9 mouse cellular contexts compared by ENCODE assay signal in the genomic region with DNA sequence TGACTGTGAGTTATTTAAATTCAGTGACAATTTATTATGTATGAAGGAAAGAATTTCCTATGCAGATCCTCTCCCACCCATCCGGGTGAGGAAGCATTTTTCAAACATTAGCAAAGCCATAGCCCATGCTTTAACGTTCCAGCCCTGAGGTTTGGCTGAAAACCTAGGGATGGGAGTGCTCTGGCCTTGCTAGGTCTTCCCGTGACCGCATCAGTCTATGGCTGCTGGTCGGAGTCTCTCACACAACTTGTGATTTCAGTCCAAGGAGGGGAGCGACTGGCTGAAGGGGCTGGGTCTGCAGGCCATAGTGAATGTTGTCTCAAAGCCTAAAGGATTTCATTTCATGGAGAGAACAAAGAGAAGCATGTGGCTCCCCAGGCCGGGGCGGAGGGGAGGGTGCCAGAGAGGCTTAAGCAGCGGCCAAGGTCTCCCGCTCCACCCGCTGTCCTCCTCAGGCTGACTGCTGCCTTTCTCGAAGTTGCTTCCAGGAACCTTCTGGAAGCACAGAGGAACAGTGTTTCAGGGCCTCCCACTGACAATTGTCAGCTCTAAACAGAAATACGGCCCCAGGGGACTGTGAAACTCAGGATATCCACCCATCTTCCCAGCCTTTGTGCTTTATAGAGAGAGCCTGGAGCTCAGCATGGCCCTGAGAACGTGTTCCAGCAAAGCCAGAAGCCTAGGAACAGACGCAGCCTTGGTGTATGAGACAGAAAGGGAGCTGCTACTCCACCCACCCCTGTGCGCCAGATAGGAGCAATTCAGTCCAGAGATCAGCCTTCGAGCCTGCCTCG. TPM values are rescaled to one million over a fixed set of nuclear protein-coding genes. Genes with fewer than 3 reads are reported as not detected.
DNase-seq lines count a peak whose midpoint lies in the region; ATAC-seq and TF ChIP-seq lines count a peak whose summit lies in the region.
"Had no signal": no experiment of that assay in that cellular context is flagged by ENCODE, and none has a peak within 500 bp of the region (broad histone marks: within the 10 kb centered on the region; RNA-seq: fewer than 3 reads in every experiment).

No protein-coding gene starts in this region.

- intact Hi-C loops in left cerebral cortex, postnatal 4 days (cut with DNase I) = no loop called here
- intact Hi-C loops in left cerebral cortex, postnatal 14 days (cut with DNase I) = no loop called here

- no peak for TF ChIP-seq POLR2A in cortical plate, adult 2 months (IDR thresholded peaks at IDR 0.05; ENCODE audit: extremely low read depth, insufficient read depth, low read length)

- H3K9me3 ChIP-seq in kidney, embryonic 16.5 days (ENCODE audit: low read length) = no peaks in the 10 kb centered on the region
- no peaks in the 10 kb centered on the region for H3K9me3 ChIP-seq in midbrain, embryonic 11.5 days (ENCODE audit: control insufficient read depth, low read length)

- no peak overlapping the region for H3K4me2 ChIP-seq in kidney, embryonic 16.5 days (replicated peaks; ENCODE audit: low read depth, low read length)
- no peak overlapping the region for H3K4me2 ChIP-seq in midbrain, embryonic 11.5 days

- H3K4me3 ChIP-seq in cortical plate, adult 2 months (ENCODE audit: insufficient read depth, low read length) = no peak overlapping the region
- H3K4me3 ChIP-seq in kidney, embryonic 16.5 days (ENCODE audit: low read length) = no peak overlapping the region
- no peak overlapping the region for H3K4me3 ChIP-seq in midbrain, embryonic 11.5 days (ENCODE audit: low read depth, low read length)

- no peak for TF ChIP-seq CTCF in cortical plate, adult 2 months (IDR thresholded peaks at IDR 0.05; ENCODE audit: extremely low read depth, insufficient read depth, low read length)

- DNase-seq in left cerebral cortex, postnatal 4 days = peak; percentile 66
- DNase-seq in left cerebral cortex, postnatal 14 days (ENCODE audit: low spot score in 2 of 2) = no peak
- peak; percentile 73 for DNase-seq in heart, adult 8-10 months (ENCODE audit: low spot score)
- DNase-seq in midbrain, embryonic 11.5 days (ENCODE audit: low spot score, missing footprints) = peak; percentile 90
- no peak for DNase-seq in thymus, postnatal 4 days
- no peak for DNase-seq in frontal cortex, postnatal 14 days (ENCODE audit: low spot score in 2 of 2)

- WGBS in kidney, embryonic 16.5 days = 58% methylated on average over 18 of the region's 18 CpGs
- WGBS in midbrain, embryonic 11.5 days = 42% methylated on average over 18 of the region's 18 CpGs

- peaks cover 2% of the 10 kb centered on the region; the same call in 1 of the 2 replicates for H3K4me1 ChIP-seq in cortical plate, adult 2 months (ENCODE audit: control insufficient read depth, insufficient read depth, low read length)
- peaks cover 19% of the 10 kb centered on the region for H3K4me1 ChIP-seq in kidney, embryonic 16.5 days (ENCODE audit: insufficient read depth, low read length)
- peaks cover 14% of the 10 kb centered on the region for H3K4me1 ChIP-seq in midbrain, embryonic 11.5 days (ENCODE audit: control insufficient read depth, insufficient read depth, low read length)

- no peaks in the 10 kb centered on the region for H3K27me3 ChIP-seq in kidney, embryonic 16.5 days (ENCODE audit: insufficient read depth, low read length)
- no peaks in the 10 kb centered on the region for H3K27me3 ChIP-seq in midbrain, embryonic 11.5 days (ENCODE audit: control insufficient read depth, insufficient read depth, low read length)
- H3K27me3 ChIP-seq: Patski had no signal

- H3K9ac ChIP-seq in kidney, embryonic 16.5 days (replicated peaks; ENCODE audit: low read length) = no peak overlapping the region; the same call in 1 of the 2 replicates
- peak overlapping the region; percentile 55 for H3K9ac ChIP-seq in midbrain, embryonic 11.5 days (ENCODE audit: low read length)

- H3K27ac ChIP-seq in cortical plate, adult 2 months (ENCODE audit: insufficient read depth, low read length) = peak overlapping the region; percentile 75
- H3K27ac ChIP-seq in kidney, embryonic 16.5 days (ENCODE audit: low read length) = peak overlapping the region; percentile 83
- no peak overlapping the region for H3K27ac ChIP-seq in midbrain, embryonic 11.5 days (ENCODE audit: low read depth, low read length)

- peak; percentile 20; the same call in 1 of the 2 replicates for ATAC-seq in kidney, embryonic 16.5 days (ENCODE audit: low FRiP score, low TSS enrichment)
- peak; percentile 42; the same call in 1 of the 2 replicates for ATAC-seq in midbrain, embryonic 11.5 days (ENCODE audit: low FRiP score)
- ATAC-seq: Patski had no signal

- peaks cover 14% of the 10 kb centered on the region; the same call in 1 of the 2 replicates for H3K36me3 ChIP-seq in kidney, embryonic 16.5 days (ENCODE audit: insufficient read depth, low read length)
- no peaks in the 10 kb centered on the region for H3K36me3 ChIP-seq in midbrain, embryonic 11.5 days (ENCODE audit: control insufficient read depth, insufficient read depth, low read length)

RNA-seq across cellular contexts. Expression of a gene that starts 38.6 kb away (rescaled TPM):
- total RNA-seq in left cerebral cortex, postnatal 4 days (2021) = 1 to 10 TPM in 1 of 2 experiments, not detected in 1; 1.0 TPM
- total RNA-seq in left cerebral cortex, postnatal 14 days (2021) = under 1 TPM in 1 of 2 experiments, not detected in 1; 0.64 TPM
- not detected in 2 replicates for polyA plus RNA-seq in cortical plate, adult 2 months (2012; rRNA removed)
- total RNA-seq in heart, adult 8-10 months (2022) = 1 to 10 TPM in 3 of 4 experiments, not detected in 1; 1.6 to 2.7 (median 1.8) TPM
- not detected in 2 replicates for polyA plus RNA-seq in kidney, embryonic 16.5 days (2015; fragmentation: Nextera tagmentation; extraction: Ambion mirVana)
- not detected in 2 replicates for polyA plus RNA-seq in midbrain, embryonic 11.5 days (2014; fragmentation: Nextera tagmentation; extraction: Ambion mirVana)
- polyA plus RNA-seq: Patski had no signal

RNA-seq across cellular contexts. Expression of a gene that starts 42.1 kb away (rescaled TPM):
- 10 to 100 TPM; 18.5 to 20.1 TPM for total RNA-seq in left cerebral cortex, postnatal 4 days (2021)
- total RNA-seq in left cerebral cortex, postnatal 14 days (2021) = 10 to 100 TPM; 12.8 to 13.0 TPM
- 6.7 and 7.1 TPM in 2 replicates for polyA plus RNA-seq in cortical plate, adult 2 months (2012; rRNA removed)
- total RNA-seq in heart, adult 8-10 months (2022) = 10 to 100 TPM; 12.0 to 14.1 (median 13.1) TPM
- polyA plus RNA-seq in kidney, embryonic 16.5 days (2015; fragmentation: Nextera tagmentation; extraction: Ambion mirVana) = 19.8 and 24.3 TPM in 2 replicates
- 32.6 and 33.9 TPM in 2 replicates for polyA plus RNA-seq in midbrain, embryonic 11.5 days (2014; fragmentation: Nextera tagmentation; extraction: Ambion mirVana)

RNA-seq across cellular contexts. Expression of a gene that starts 50.9 kb away (rescaled TPM):
- total RNA-seq in left cerebral cortex, postnatal 4 days (2021) = 10 to 100 TPM; 10.5 to 10.7 TPM
- total RNA-seq in left cerebral cortex, postnatal 14 days (2021) = 10 to 100 TPM; 11.3 to 13.5 TPM
- polyA plus RNA-seq in cortical plate, adult 2 months (2012; rRNA removed) = 14.4 and 16.7 TPM in 2 replicates
- total RNA-seq in heart, adult 8-10 months (2022) = 10 to 100 TPM; 24.3 to 39.2 (median 31.0) TPM
- polyA plus RNA-seq in kidney, embryonic 16.5 days (2015; fragmentation: Nextera tagmentation; extraction: Ambion mirVana) = 25.9 and 27.7 TPM in 2 replicates
- 10.7 and 11.2 TPM in 2 replicates for polyA plus RNA-seq in midbrain, embryonic 11.5 days (2014; fragmentation: Nextera tagmentation; extraction: Ambion mirVana)

Comparison
In these comparisons a context has a peak if more than half of its experiments do, and no peak if none do; other contexts are left out.
1. DNase-seq: peak in left cerebral cortex, postnatal 4 days (single experiment), heart, adult 8-10 months (single experiment) and midbrain, embryonic 11.5 days (single experiment); none in left cerebral cortex, postnatal 14 days (0 of 2), thymus, postnatal 4 days (single experiment) and frontal cortex, postnatal 14 days (0 of 2).